Mouse (Mus musculus) thymus, adult 2 months (tissue): ENCODE results near the gene Phka2.

Experiments
- CTCF ChIP-seq: fragments of 200-500 bp; IDR thresholded peaks from 2 replicates; pipeline ENCODE4 v1.5.1; 2012; ENCODE audit warnings: mild to moderate bottlenecking, control low read depth, low read length, moderate library complexity, borderline replicate concordance; ENCODE audit not compliant: control insufficient read depth, poor library complexity, insufficient read depth; ENCODE audit errors: extremely low read depth
- POLR2A ChIP-seq: fragments of 200-500 bp; IDR thresholded peaks from 2 replicates; pipeline ENCODE4 v1.6.1; 2012; ENCODE audit warnings: mild to moderate bottlenecking, low read length, control low read depth, moderate library complexity; ENCODE audit not compliant: control insufficient read depth, poor library complexity, insufficient read depth; ENCODE audit errors: extremely low read depth

GRCm38 (mm10) chrX:160471257-160471786, 30.6 kb upstream of the Phka2 start:
- TF ChIP-seq POLR2A (no peak), CTCF (no peak)
